Mouse (Mus musculus) embryonic fibroblast, embryonic 13.5 days (primary cell): Measurements from ENCODE around the gene Dock4. TPM values are rescaled to one million over a fixed set of nuclear protein-coding genes. Genes with fewer than 3 reads are reported as not detected.

ENCODE experiments used
- H3K27ac ChIP-seq: 2 replicates; pipeline ENCODE4 v1.5.1; 2012; ENCODE audit warnings: low read length, control low read depth, inconsistent platforms; ENCODE audit not compliant: insufficient read depth
- H3K4me1 ChIP-seq: 2 replicates; pipeline ENCODE4 v1.6.1; 2011; ENCODE audit warnings: low read length; ENCODE audit not compliant: control insufficient read depth, insufficient read depth
- H3K4me3 ChIP-seq: 2 replicates; pipeline ENCODE4 v1.5.1; 2011; ENCODE audit warnings: mild to moderate bottlenecking, control low read depth, low read length; ENCODE audit not compliant: insufficient read depth
- CTCF ChIP-seq: IDR thresholded peaks from 2 replicates; pipeline ENCODE4 v1.5.1; 2011; ENCODE audit warnings: mild to moderate bottlenecking, control low read depth, low read length, moderate library complexity, borderline replicate concordance; ENCODE audit not compliant: insufficient read depth
- POLR2A ChIP-seq: IDR thresholded peaks from 2 replicates; pipeline ENCODE4 v1.6.1; 2011; ENCODE audit warnings: low read depth, mild to moderate bottlenecking, control low read depth, low read length, moderate library complexity
- polyA plus RNA-seq: library from polyadenylated mRNA; stranded (reverse); fragments of >200 nt; gene quantifications from 2 replicates; pipeline ENCODE4 v1.2.4, GENCODE M21; 2011; ENCODE audit warnings: low read depth; ENCODE audit not compliant: missing spikeins, insufficient read length

Dock4 gene
- polyA plus RNA-seq, 1 experiment = 12.7 TPM

- Histone ChIP-seq H3K4me1 (peaks cover 7% of the 10 kb centered on the region), H3K27ac (peak overlapping the region; percentile 76), H3K4me3 (no peak overlapping the region)
- TF ChIP-seq POLR2A = no peak; the same call in 1 of the 2 replicates
- no peak for TF ChIP-seq CTCF
These were observed 90.2 kb downstream of the Dock4 start for GRCm38 (mm10) chr12:40535655-40536618.

GRCm38 (mm10) chr12:40537826-40538225, 92.1 kb downstream of the Dock4 start:
- no peak overlapping the region for H3K4me3 ChIP-seq
- no peak for TF ChIP-seq CTCF
- TF ChIP-seq POLR2A = no peak
- H3K4me1 ChIP-seq = peaks cover 7% of the 10 kb centered on the region
- H3K27ac ChIP-seq = no peak overlapping the region

GRCm38 (mm10) chr12:40538318-40538717, 92.6 kb downstream of the Dock4 start:
- Histone ChIP-seq H3K4me3 (no peak overlapping the region), H3K4me1 (peaks cover 7% of the 10 kb centered on the region), H3K27ac (no peak overlapping the region)
- no peak for TF ChIP-seq POLR2A
- no peak for TF ChIP-seq CTCF

GRCm38 (mm10) chr12:40538780-40539179, 93.0 kb downstream of the Dock4 start:
- H3K4me1 ChIP-seq = peaks cover 7% of the 10 kb centered on the region
- H3K4me3 ChIP-seq = no peak overlapping the region
- no peak overlapping the region for H3K27ac ChIP-seq
- TF ChIP-seq CTCF = no peak
- TF ChIP-seq POLR2A = no peak

- TF ChIP-seq CTCF = no peak
- no peak for TF ChIP-seq POLR2A
- H3K4me3 ChIP-seq = no peak overlapping the region
- H3K27ac ChIP-seq = no peak overlapping the region
- H3K4me1 ChIP-seq = peaks cover 2% of the 10 kb centered on the region; the same call in 1 of the 2 replicates
These were observed 98.5 kb downstream of the Dock4 start for GRCm38 (mm10) chr12:40544273-40544672.

GRCm38 (mm10) chr12:40546827-40547226, 101.1 kb downstream of the Dock4 start:
- peaks cover 5% of the 10 kb centered on the region for H3K4me1 ChIP-seq
- no peak overlapping the region for H3K4me3 ChIP-seq
- TF ChIP-seq CTCF (no peak), POLR2A (no peak)
- H3K27ac ChIP-seq = no peak overlapping the region

- TF ChIP-seq CTCF = no peak
- TF ChIP-seq POLR2A = no peak
- Histone ChIP-seq H3K27ac (no peak overlapping the region), H3K4me3 (no peak overlapping the region), H3K4me1 (peaks cover 5% of the 10 kb centered on the region)
These were observed 105.6 kb downstream of the Dock4 start for GRCm38 (mm10) chr12:40551317-40551716.

- Histone ChIP-seq H3K4me1 (peaks cover 2% of the 10 kb centered on the region; the same call in 1 of the 2 replicates), H3K27ac (no peak overlapping the region), H3K4me3 (no peak overlapping the region)
- TF ChIP-seq POLR2A = no peak
- TF ChIP-seq CTCF = no peak
These were observed 106.4 kb downstream of the Dock4 start for GRCm38 (mm10) chr12:40552201-40552600.

- H3K27ac ChIP-seq = no peak overlapping the region
- H3K4me3 ChIP-seq = no peak overlapping the region
- peaks cover 7% of the 10 kb centered on the region; the same call in 1 of the 2 replicates for H3K4me1 ChIP-seq
- TF ChIP-seq POLR2A (no peak), CTCF (no peak)
These were observed 108.2 kb downstream of the Dock4 start for GRCm38 (mm10) chr12:40553929-40554328.

GRCm38 (mm10) chr12:40554941-40555511, 109.3 kb downstream of the Dock4 start:
- H3K27ac ChIP-seq = no peak overlapping the region
- no peak overlapping the region for H3K4me3 ChIP-seq
- peaks cover 7% of the 10 kb centered on the region; the same call in 1 of the 2 replicates for H3K4me1 ChIP-seq
- TF ChIP-seq CTCF (no peak), POLR2A (no peak)
